Mouse (Mus musculus): ENCODE measurements around the gene Dis3.

- TF ChIP-seq EP300 (IDR thresholded peaks at IDR 0.05; ENCODE audit: low read depth) (no peak), CTCF (IDR thresholded peaks at IDR 0.05; ENCODE audit: low read depth) (no peak)
These were observed 58.2 kb downstream of the Dis3 start for GRCm38 (mm10) chr14:99041416-99041815.
